Mouse (Mus musculus): Measurements from ENCODE around the gene Odam.

Gene Odam

DNA sequence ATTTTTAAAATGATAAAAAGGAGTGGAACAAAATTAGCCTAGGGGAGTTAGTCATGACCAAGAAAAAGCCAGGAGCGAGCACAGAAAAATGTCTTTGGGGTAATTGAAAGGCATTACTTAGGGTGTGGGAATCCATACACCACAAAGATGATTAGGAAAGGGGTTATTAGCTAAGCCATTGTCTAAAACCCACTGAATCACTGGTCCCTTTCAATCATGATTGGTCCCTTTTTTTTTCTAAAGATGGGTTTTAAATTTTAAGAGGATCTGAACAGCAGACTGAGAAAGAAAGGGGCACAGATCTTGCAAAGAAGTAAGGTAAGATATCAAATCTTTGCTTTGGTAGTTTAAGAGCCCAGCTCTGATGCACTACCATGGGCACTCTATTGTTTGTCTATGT lies at the start of gene Odam:
TSS of gene Odam (plus strand) at position 301 of the 400 bp plus-strand sequence.
- no peak for DNase-seq

DNA sequence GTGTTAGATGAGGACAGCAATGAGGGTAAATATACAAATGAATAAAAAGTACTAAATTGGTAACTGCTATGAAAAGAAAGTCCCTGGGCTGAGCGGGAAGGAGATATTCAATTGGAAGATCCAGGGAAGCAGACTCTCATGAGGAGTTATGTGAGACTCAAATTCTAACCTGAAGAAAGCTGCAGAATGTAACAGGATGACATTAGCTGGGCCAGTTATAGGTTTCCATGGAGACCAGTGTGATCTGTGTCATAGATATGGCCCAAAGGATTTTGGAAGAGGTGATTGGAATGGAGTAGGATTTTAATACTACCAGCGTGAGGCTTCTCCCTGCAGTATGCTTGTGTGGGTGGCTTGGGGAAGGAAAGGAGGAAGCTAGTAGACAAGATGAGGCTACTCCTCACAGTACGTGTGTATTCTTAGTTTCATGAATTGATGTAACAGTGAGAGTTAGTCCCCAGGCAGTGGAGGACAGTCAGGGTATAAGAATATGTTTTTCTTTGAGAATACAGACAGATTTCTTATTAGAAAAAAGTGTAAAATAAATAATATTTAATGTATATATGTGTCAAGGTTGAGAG lies 29.6 kb upstream of the Odam start:
- no peak for DNase-seq

DNA sequence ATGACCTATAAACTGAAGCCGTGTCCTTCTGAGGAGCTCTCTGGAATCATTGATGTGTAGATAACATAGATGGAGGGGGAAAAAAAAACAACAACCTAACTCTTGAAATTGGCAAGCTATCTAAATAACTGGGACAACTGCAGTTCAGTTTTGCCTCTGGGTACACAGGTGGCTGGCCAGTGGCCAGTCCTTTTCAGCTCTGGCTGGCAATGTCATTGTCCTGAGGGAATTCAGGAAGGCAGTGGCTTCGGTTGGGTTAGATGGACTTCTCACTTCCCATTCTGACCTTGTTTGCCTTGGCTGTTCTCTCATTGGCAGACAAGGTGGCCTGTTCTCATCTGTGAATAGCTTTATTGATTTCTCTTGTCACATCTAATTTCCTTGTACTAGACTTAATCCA lies 14.7 kb upstream of the Odam start:
- peak; percentile 13 for DNase-seq

DNA sequence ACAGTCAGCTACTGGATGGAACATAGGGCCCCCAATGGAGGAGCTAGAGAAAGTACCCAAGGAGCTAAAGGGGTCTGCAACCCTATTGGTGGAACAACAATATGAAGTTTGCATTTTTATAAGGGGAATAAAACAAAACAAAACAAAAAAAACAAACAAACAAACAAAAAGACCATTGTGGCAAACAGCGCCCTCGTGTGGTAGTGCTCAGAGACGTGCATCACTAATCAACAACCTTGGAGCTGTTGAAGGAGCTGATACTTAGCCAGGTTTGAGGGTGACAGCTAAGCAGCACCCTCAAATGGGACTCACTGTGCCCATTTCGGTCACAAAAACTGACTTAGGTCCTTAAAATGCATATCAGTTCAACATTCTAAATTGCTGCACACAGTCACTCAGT lies 13.4 kb upstream of the Odam start:
- no peak for DNase-seq

DNA sequence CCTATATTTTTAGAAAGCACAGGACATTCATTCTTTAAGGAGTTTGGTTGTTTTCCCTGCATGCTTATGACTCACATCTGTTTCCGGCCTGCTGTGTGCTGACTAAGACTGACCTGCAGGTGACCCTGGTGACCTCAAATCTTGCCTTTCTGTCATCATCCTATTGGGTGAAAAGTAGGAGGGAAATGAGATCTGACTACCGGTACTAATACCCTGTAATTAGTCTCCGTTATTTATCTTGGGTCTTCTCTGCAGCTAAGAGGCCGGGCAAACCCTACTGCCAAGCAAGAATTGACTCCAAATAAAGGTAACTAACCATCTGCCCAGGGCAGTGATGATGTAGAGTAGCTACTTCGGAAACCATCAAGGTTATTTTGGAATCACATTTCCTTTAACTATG lies 40.5 kb downstream of the Odam start, which contains the start of gene Csn3:
TSS of gene Csn3 (plus strand) at position 208 of the 400 bp plus-strand sequence.
- no peak for DNase-seq

DNA sequence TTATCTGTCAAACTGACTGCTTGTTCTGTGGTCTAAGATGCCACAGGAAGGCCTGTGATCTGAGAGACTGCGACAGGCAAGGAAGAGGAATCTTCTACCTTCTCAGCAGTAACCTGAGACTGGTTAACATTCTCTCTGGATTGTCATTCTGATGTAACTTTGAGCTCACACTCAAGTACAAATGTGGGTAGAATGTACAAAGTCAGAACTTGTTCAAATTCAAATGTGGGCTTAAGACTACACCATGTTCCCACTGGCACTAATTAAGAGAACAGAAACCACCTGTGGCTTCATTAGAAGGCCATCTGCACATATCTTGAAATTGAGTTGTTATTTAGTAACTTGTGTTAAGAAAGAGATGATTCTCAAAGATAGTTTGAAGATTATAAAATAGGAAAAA lies 46.8 kb downstream of the Odam start:
- DNase-seq = no peak

GRCm38 (mm10) chr5:87940752-87941151 lies 55.9 kb downstream of the Odam start:
- DNase-seq = no peak

DNA sequence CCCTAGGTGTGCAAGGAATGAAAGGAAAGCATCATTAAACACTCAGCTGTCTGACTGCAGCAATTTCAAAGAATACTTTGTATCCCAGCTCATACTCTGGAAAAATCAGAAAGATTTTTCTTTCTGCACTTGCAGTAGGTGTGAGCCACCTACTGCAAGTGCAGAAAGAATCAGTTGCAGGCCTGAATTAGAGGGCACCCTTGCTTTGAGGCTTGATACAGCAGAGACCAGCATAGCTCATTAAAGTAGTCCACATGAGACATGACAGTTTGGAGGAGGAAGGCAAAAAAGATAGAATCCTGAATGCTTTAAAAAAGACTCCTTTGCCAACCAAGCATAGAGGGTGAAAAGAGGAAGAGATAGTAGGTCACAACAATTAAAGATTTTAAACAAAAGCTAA lies 57.7 kb downstream of the Odam start:
- DNase-seq = no peak

Measured in cerebellum, adult 11 months (tissue).